Mouse (Mus musculus): ENCODE measurements around the gene Tcf7l1. TPM values are rescaled to one million over a fixed set of nuclear protein-coding genes. Genes with fewer than 3 reads are reported as not detected.

The Tcf7l1 gene
- total RNA-seq, 1 experiment = 14.5 TPM

DNA sequence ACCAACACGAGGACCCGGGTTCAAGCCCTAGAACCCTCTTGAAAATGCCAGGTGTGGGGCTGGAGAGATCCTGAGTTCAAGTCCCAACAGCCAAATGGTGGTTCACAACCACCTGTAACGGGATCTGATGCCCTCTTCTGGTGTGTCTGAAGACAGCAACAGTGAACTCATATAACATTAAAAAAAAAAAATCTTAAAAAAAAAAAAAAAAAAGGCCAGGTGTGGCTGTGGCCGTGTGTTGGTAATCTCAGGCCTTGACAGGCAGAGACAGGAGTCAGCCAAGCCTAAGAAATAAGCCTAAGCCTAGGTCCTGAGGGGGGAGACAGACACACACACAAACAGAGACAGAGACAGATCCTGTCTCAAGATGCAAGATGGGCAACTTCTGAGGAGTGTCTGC is 56.9 kb downstream of the Tcf7l1 start:
- Histone ChIP-seq H3K9me3 (ENCODE audit: control insufficient read depth, insufficient read depth, low read depth, low read length) (no peaks in the 10 kb centered on the region), H3K36me3 (ENCODE audit: control insufficient read depth, insufficient read depth, low read length, poor library complexity, severe bottlenecking) (no peaks in the 10 kb centered on the region), H3K27ac (ENCODE audit: insufficient read depth, low read depth, low read length, poor library complexity, severe bottlenecking) (no peak overlapping the region), H3K4me1 (ENCODE audit: control insufficient read depth in 2 of 2, insufficient read depth in 2 of 2, low read length in 2 of 2, poor library complexity in 1 of 2) (peaks cover 14 to 18% of the 10 kb centered on the region in 2 experiments), H3K9ac (ENCODE audit: insufficient read depth, low read depth, low read length, poor library complexity, severe bottlenecking) (no peak overlapping the region), H3K4me3 (ENCODE audit: insufficient read depth in 1 of 2, low read depth in 1 of 2, low read length in 2 of 2, poor library complexity in 1 of 2, severe bottlenecking in 1 of 2) (no peak overlapping the region)
- DNase-seq (ENCODE audit: low read depth, low spot score) = no peak
- TF ChIP-seq ZNF384 (IDR thresholded peaks at IDR 0.05; ENCODE audit: low read depth, low read length) = peak; percentile 70
- no peak for TF ChIP-seq MAFK (IDR thresholded peaks at IDR 0.05; ENCODE audit: insufficient read depth, low read depth, low read length)
- in situ Hi-C loops (cut with MboI; ENCODE audit: low sequenced_read_pairs in 2 of 2, unreplicated experiment in 2 of 2) = no loop called here

DNA sequence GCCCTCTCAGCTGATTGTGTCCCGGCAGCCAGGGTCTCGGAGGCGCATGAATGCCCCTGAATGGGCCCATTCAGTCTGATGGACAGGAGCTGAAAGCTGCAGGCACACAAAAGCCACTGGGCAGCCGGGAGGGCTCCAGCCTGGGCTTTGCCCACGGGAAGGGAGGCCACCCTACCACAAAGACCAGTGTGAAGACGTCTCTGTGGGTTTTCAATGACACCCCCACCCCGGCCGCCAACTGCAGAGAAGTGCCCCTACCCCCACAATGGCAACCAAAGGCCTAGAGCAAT is 58.5 kb downstream of the Tcf7l1 start:
- no peaks in the 10 kb centered on the region for H3K9me3 ChIP-seq (ENCODE audit: control insufficient read depth, insufficient read depth, low read depth, low read length)
- no peak overlapping the region; a peak in 1 of 4 replicates for H3K4me3 ChIP-seq (ENCODE audit: insufficient read depth in 1 of 2, low read depth in 1 of 2, low read length in 2 of 2, poor library complexity in 1 of 2, severe bottlenecking in 1 of 2)
- H3K36me3 ChIP-seq (ENCODE audit: control insufficient read depth, insufficient read depth, low read length, poor library complexity, severe bottlenecking) = no peaks in the 10 kb centered on the region
- H3K4me1 ChIP-seq (ENCODE audit: control insufficient read depth in 2 of 2, insufficient read depth in 2 of 2, low read length in 2 of 2, poor library complexity in 1 of 2) = peaks cover 7 to 13% of the 10 kb centered on the region in 2 experiments; a peak in 3 of 4 replicates
- H3K9ac ChIP-seq (ENCODE audit: insufficient read depth, low read depth, low read length, poor library complexity, severe bottlenecking) = no peak overlapping the region
- in situ Hi-C loops (cut with MboI; ENCODE audit: low sequenced_read_pairs in 2 of 2, unreplicated experiment in 2 of 2) = no loop called here
- no peak for DNase-seq (ENCODE audit: low read depth, low spot score)
- no peak overlapping the region for H3K27ac ChIP-seq (ENCODE audit: insufficient read depth, low read depth, low read length, poor library complexity, severe bottlenecking)
- no peak for TF ChIP-seq MAFK (IDR thresholded peaks at IDR 0.05; ENCODE audit: insufficient read depth, low read depth, low read length)

DNA sequence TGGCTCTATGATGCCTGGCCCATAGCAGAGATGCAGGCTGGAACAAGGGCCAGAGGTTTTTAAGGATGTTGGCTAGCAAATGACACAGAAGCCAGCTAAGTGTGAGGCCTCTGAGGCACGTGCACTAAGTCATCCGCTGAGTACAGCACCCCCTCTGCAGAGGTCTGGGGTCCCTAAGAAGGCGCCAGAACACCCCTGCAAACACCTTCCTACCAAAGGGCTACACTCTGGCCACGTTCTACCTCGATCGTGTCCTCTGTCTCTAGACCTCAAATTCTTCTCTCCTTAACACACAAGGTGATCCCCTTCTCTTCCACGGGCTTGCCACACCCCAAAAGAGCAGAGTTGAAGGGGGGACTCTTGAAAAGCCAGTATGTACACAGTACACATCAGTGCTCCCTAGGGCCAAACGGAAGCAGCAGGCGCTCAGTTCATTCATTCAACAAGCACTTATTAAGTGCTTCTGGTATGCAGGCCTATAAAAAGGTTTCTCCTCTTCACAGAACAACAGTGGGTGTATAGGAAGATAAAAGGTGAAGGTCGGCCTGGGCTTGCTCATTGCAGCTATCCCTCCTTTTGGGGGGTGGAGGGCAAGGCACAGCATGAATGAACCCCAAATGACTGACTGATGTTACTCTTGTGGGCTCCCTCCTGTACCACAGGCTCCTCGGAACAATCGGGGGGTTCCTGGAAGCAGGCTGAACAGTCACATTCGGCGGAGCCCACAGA is 59.1 kb downstream of the Tcf7l1 start:
- Histone ChIP-seq H3K4me1 (ENCODE audit: control insufficient read depth in 2 of 2, insufficient read depth in 2 of 2, low read length in 2 of 2, poor library complexity in 1 of 2) (peaks cover 8 to 14% of the 10 kb centered on the region in 2 experiments; a peak in 3 of 4 replicates), H3K4me3 (ENCODE audit: insufficient read depth in 1 of 2, low read depth in 1 of 2, low read length in 2 of 2, poor library complexity in 1 of 2, severe bottlenecking in 1 of 2) (no peak overlapping the region), H3K36me3 (ENCODE audit: control insufficient read depth, insufficient read depth, low read length, poor library complexity, severe bottlenecking) (no peaks in the 10 kb centered on the region), H3K27ac (ENCODE audit: insufficient read depth, low read depth, low read length, poor library complexity, severe bottlenecking) (no peak overlapping the region), H3K9me3 (ENCODE audit: control insufficient read depth, insufficient read depth, low read depth, low read length) (no peaks in the 10 kb centered on the region), H3K9ac (ENCODE audit: insufficient read depth, low read depth, low read length, poor library complexity, severe bottlenecking) (no peak overlapping the region)
- in situ Hi-C loops (cut with MboI; ENCODE audit: low sequenced_read_pairs in 2 of 2, unreplicated experiment in 2 of 2) = no loop called here
- no peak for DNase-seq (ENCODE audit: low read depth, low spot score)
- TF ChIP-seq ZNF384 (IDR thresholded peaks at IDR 0.05; ENCODE audit: low read depth, low read length) (no peak), MAFK (IDR thresholded peaks at IDR 0.05; ENCODE audit: insufficient read depth, low read depth, low read length) (no peak), ZC3H11A (IDR thresholded peaks at IDR 0.05; ENCODE audit: borderline replicate concordance, low read depth, low read length) (no peak), CHD2 (IDR thresholded peaks at IDR 0.05; ENCODE audit: low read depth, low read length) (no peak), HCFC1 (IDR thresholded peaks at IDR 0.05; ENCODE audit: borderline replicate concordance, insufficient read depth, low read length) (no peak)

DNA sequence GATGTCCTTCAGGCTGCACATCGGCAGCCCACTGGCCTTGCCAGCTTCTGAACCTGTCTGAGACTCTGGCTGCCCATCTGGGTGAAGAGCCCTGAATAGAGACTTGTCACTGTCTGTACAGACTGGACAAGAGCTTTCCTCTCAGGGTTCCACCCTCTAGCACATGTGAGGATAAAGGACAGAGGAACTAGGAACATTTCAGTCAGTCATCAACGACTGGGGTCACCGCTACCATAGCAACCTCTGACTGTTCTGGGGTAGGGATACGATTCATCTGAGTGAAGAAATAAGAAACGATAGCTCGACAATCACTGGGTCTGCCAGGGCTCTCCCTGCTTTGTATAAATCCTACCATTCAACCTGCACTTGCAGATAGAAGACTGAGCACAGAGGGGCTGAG is 61.2 kb downstream of the Tcf7l1 start:
- Histone ChIP-seq H3K4me3 (ENCODE audit: insufficient read depth in 1 of 2, low read depth in 1 of 2, low read length in 2 of 2, poor library complexity in 1 of 2, severe bottlenecking in 1 of 2) (no peak overlapping the region), H3K27ac (ENCODE audit: insufficient read depth, low read depth, low read length, poor library complexity, severe bottlenecking) (no peak overlapping the region), H3K36me3 (ENCODE audit: control insufficient read depth, insufficient read depth, low read length, poor library complexity, severe bottlenecking) (no peaks in the 10 kb centered on the region), H3K9me3 (ENCODE audit: control insufficient read depth, insufficient read depth, low read depth, low read length) (no peaks in the 10 kb centered on the region), H3K9ac (ENCODE audit: insufficient read depth, low read depth, low read length, poor library complexity, severe bottlenecking) (no peak overlapping the region), H3K4me1 (ENCODE audit: control insufficient read depth in 2 of 2, insufficient read depth in 2 of 2, low read length in 2 of 2, poor library complexity in 1 of 2) (peaks cover 13% of the 10 kb centered on the region in 2 experiments)
- in situ Hi-C loops (cut with MboI; ENCODE audit: low sequenced_read_pairs in 2 of 2, unreplicated experiment in 2 of 2) = no loop called here
- DNase-seq (ENCODE audit: low read depth, low spot score) = no peak
- TF ChIP-seq HCFC1 (IDR thresholded peaks at IDR 0.05; ENCODE audit: borderline replicate concordance, insufficient read depth, low read length) (no peak), ZNF384 (IDR thresholded peaks at IDR 0.05; ENCODE audit: low read depth, low read length) (no peak), CHD2 (IDR thresholded peaks at IDR 0.05; ENCODE audit: low read depth, low read length) (no peak), MAFK (IDR thresholded peaks at IDR 0.05; ENCODE audit: insufficient read depth, low read depth, low read length) (no peak)

GRCm38 (mm10) chr6:72724494-72725180 is 64.4 kb downstream of the Tcf7l1 start:
- Histone ChIP-seq H3K27ac (ENCODE audit: insufficient read depth, low read depth, low read length, poor library complexity, severe bottlenecking) (no peak overlapping the region), H3K36me3 (ENCODE audit: control insufficient read depth, insufficient read depth, low read length, poor library complexity, severe bottlenecking) (no peaks in the 10 kb centered on the region), H3K9me3 (ENCODE audit: control insufficient read depth, insufficient read depth, low read depth, low read length) (no peaks in the 10 kb centered on the region), H3K4me1 (ENCODE audit: control insufficient read depth in 2 of 2, insufficient read depth in 2 of 2, low read length in 2 of 2, poor library complexity in 1 of 2) (peaks cover 13 to 17% of the 10 kb centered on the region in 2 experiments), H3K4me3 (ENCODE audit: insufficient read depth in 1 of 2, low read depth in 1 of 2, low read length in 2 of 2, poor library complexity in 1 of 2, severe bottlenecking in 1 of 2) (no peak overlapping the region), H3K9ac (ENCODE audit: insufficient read depth, low read depth, low read length, poor library complexity, severe bottlenecking) (no peak overlapping the region)
- TF ChIP-seq ZNF384 (IDR thresholded peaks at IDR 0.05; ENCODE audit: low read depth, low read length) (no peak), CHD2 (IDR thresholded peaks at IDR 0.05; ENCODE audit: low read depth, low read length) (no peak), MAFK (IDR thresholded peaks at IDR 0.05; ENCODE audit: insufficient read depth, low read depth, low read length) (no peak), ZC3H11A (IDR thresholded peaks at IDR 0.05; ENCODE audit: borderline replicate concordance, low read depth, low read length) (no peak), HCFC1 (IDR thresholded peaks at IDR 0.05; ENCODE audit: borderline replicate concordance, insufficient read depth, low read length) (no peak)
- in situ Hi-C loops (cut with MboI; ENCODE audit: low sequenced_read_pairs in 2 of 2, unreplicated experiment in 2 of 2) = no loop called here
- no peak for DNase-seq (ENCODE audit: low read depth, low spot score)
